Mouse (Mus musculus): ENCODE data around the gene Kxd1.

Kxd1 gene

DNA sequence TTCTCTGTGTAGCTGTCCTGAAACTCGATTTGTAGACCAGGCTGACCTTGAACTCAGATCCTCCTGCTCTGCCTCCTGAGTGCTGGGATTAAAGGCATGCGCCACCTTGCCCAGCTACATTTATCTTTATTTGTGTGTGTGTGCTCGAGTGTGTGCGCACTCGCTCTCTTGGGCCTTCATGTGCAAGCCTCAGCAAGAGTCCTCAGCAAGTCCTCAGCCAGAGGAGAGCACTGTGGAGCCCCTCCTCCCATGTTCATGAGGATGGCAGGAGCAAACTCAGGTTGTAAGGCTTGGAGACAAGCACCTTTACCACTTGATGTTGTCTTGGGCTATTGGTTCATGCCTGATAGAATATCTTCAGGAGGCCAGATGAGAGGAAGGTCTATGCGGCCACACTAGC lies 20.0 kb upstream of the Kxd1 start:
- DNase-seq (ENCODE audit: low read depth, low spot score) = no peak

DNA sequence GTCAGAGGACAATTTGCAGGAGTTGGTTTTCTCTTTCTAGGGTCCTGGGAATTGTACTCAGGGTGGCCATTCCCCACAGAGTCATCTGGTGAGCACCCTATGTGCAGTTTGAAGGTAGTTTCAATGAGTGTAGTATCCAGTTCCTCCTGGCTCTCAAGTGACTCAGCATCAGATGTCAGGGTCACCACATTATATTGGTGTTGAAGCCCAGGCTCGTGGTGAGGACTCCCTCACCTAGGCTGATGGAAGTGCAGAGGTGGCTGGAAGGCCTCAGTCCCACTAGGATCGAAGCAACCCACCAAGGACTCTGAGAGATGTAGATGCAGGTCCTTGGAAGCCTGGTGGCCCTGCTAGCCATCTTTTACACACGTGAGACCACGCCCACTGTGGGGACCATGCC lies 18.7 kb upstream of the Kxd1 start:
- no peak for DNase-seq (ENCODE audit: low read depth, low spot score)

DNA sequence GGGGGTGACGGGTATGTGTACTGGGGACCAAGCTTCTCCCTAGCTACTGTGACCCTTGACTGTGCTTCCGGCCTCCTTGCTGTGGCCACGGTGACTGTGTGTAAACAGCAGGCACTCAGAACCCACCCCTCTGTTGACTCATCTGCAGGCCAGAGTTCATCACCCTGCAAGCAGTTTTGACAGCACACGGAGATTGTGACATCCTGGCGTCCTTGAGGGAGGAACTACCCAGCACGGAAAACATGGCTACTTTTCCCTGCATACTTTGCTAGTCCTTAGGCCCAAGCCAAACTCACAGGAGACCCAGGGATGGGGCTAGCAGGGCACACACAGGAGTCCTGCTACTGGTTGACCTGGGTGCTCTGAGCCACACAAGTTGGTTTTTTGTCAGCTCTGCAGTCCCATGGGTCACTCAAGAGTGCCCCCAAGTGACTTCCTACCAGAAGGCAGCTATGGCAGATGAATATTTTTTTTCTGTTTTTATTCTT lies 16.5 kb upstream of the Kxd1 start:
- DNase-seq (ENCODE audit: low read depth, low spot score) = no peak

DNA sequence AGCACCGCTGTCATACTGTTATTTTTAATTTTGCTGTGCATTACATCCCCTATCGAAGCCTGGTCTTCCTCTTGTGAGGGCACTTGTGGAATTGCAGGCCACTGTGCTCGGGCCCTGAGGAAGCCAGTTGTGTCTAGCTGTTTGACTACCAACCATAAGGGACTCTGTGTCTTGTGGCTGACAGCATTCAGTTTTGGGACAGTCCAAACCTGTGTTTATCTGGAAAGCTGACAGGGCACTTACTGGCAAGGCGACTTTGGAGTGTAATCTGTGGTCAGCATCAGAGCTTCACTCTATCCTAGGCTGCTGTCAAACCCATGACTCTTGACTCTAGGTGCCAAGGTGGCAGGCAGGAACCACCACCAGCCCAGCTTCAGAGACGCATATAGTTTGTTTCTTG lies 13.3 kb upstream of the Kxd1 start:
- no peak for DNase-seq (ENCODE audit: low read depth, low spot score)

DNA sequence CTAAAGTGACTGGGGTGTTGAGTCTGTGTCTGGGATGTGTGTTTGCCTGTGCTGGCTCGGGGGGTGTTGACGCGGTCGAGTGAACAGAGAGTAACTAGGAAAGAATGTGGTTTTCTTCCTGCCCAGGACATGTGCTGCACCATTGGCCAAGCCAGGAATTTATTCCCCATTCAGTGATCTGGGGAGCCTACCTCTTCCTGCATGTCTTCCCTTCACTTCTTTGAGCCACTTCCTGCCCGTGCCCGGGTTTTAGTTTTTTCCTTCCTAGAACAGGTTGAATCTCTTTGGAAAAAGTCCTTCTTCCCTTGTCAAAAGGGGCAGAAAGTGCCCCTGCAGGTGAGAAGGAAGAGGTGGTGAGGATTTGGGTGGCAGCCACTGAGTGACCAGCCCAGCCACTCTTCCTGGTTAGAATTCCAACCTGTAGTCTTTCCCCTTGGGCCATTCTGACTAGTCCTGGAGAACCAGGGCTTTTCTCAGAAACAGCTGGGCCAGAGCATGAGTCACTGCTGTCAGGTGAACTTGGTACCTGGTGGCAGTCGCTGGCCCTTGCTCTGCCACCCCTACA lies 12.8 kb upstream of the Kxd1 start:
- DNase-seq (ENCODE audit: low read depth, low spot score) = no peak

DNA sequence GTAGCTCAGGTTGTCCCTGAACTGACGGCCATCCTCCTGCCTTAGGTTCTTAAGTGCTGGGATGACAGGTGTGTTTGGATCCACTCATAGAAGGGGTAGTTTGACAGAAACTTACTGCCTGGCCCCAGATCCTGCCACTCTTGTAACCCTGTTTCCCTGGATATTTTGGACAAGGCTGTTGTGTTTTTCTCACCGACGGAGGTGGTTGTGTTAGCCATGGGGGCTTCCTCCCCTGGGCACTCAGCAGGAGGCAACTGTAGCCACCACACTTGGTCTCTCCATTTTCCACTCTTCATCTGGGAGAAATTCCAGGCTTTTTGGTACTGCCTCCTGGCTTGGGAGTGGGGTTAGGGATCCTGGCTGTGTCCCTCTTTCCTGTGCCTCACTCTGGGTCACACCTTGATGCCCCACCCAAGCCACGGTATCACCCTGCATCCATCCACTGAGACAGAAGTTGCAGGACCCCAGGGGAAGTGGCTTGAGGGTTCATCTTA lies 12.3 kb upstream of the Kxd1 start:
- no peak for DNase-seq (ENCODE audit: low read depth, low spot score)

DNA sequence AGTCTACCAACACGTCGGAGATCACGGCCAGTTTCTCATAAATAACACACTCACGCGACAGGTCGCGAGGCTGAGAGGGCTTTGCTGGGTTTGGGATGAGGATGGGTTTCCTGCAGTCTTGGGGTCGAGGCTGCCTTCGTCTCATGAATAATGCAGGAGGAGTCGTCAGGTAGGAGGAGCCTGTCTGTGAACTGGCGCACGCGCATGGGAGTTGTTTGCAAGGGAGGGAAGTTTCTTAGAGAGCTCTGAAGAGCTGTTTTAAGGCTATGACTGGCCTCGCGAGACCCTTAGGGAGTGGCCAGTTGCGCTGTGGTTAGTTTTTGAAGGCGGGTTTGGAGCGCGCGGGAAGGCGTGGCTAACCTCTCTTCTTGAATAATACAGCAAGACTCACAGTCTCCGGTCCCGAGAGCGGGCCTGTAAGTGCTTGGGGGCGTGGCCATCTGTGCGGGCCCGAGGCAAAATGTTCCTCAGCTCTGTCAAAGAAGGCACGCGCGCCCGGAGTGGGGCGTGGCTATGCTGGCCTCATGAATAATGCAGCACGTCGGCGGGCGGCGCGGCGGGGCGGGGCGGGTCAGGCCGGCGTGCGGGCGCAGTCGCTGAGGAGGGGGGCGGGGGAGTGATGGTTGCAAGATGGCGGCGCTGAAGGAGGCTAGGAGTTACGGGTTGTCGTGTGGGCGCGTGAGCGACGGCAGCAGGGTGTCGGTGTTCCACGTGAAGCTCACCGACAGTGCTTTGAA lies 11.5 kb upstream of the Kxd1 start, which contains the start of gene Ell:
Gene Ell, plus strand, starts transcription at position 381 of the 737 bp plus-strand sequence.
- peak; percentile 99 for DNase-seq (ENCODE audit: low read depth, low spot score)

DNA sequence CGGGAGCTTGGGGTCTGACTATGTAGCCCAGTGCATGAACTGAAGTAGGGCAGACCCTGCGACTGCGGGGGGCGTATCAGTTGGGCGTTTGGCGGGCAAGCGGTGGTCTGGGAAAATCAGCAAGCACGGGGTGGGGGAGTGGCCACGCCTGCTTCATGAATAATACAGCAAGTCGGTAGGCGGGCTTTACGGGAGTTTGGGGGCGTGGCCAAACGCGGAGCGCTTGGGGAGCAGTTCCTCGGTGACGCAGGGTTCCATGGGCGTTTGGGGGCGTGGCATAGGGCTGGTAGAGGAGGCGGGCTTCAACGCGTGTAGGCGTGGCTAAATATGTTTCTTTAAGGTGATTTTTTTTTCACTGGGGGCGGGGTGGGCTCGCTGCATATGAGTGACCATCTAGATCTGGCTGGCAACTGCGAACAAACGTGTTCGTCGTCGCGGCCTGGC lies 10.9 kb upstream of the Kxd1 start:
- peak; percentile 99 for DNase-seq (ENCODE audit: low read depth, low spot score)

DNA sequence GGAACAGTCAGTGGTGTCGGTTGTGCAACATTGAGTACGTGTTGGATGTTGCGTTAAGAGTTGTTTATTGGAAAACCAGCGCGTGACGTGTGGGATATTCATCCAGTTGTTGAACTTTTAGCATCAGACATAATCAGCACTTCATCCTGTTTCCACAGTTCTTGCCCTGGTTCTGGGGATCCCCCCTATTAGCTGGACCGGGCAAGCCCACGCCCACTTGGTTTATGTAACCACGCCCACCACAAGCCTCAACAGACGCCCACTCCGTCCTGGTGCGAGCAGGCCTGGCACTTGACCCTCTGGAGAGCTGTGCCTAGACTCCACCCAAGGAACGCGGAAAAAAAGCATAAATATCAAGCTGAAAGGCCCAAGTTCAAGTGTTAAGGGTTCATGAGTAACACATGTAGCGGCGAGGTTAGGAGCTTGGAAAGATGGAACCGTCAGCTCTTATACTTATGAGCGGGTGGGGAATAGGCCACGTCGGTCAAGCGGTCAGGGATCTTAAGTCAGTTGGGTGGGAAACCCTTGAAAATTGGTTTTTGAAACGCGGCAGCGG lies 10.3 kb upstream of the Kxd1 start:
- DNase-seq (ENCODE audit: low read depth, low spot score) = no peak

DNA sequence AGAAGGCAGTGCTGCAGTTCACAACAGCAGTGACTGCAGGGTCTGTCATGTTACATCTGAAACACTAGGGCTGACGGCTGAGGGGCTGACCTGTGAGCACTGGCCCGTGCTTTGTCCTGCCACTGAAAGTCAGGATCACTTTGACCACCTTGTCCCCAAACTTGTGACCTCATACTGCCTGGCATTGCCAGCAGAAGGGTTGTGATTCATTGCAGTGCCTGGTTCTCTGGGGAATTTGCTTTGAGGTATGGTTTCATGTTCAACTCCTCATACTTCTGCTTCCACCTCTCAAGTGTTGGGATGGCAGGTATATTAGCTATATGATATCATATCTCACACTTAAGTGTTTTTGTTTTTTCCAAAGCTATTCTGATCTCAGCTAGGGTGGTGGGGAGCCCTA lies 7.9 kb upstream of the Kxd1 start:
- DNase-seq (ENCODE audit: low read depth, low spot score) = no peak

DNA sequence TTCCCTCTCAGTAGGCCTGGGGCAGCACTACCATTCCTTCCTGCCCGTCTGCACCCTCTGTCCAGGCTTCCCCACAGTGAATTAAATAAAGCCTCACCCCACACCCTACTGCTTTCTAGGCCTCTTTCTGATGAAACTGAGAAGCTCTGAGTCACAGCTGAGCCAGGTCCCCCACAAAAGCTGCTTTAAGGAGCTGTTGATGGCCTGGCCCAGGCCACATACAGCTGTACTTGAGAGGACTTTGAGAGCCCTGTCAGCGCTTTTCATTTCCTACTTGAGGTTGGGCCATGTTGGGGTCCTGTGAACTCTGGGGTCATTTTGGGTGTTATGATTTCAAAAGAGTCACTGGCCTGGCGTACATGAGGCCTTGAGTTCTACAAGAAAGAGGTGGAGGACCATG lies 7.5 kb upstream of the Kxd1 start:
- DNase-seq (ENCODE audit: low read depth, low spot score) = no peak

DNA sequence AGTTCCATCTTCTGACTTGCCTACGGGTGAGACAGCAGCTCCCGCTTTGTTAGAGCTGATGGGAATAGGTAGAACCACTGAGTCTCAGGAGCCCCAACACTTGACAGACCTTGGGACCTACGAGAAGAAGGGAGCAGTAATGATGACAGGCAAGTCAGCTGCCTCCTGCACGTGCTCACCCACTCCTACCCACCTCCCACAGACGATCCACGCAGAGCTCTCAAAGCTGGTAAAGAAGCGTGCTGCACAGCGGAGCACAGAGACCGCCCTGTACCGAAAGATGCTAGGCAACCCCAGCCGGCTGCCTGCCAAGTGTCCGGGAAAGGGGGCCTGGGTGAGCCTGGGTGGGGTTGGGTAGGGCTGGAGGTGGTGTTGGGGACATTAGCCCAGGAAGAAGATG lies 6.5 kb upstream of the Kxd1 start:
- DNase-seq (ENCODE audit: low read depth, low spot score) = no peak

DNA sequence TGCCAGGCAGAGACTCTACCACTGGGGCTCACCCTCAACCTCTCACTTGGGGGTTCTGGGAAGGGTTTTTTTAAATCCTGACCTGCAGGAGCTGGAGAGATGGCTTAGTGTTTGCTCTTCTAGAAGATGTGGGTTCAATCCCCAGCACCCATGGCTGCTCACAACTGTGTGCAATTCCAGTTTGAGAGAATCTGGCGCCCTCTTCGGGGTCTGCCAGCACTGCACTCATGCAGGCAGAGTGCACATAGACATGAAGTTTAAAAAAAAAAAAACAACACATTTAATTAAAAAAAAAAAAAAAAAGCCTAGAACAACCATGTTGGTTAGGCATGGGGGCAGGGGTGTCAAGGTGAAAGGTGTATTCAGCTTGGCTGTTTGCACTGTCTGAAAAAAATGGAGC lies 2.6 kb upstream of the Kxd1 start:
- no peak for DNase-seq (ENCODE audit: low read depth, low spot score)

DNA sequence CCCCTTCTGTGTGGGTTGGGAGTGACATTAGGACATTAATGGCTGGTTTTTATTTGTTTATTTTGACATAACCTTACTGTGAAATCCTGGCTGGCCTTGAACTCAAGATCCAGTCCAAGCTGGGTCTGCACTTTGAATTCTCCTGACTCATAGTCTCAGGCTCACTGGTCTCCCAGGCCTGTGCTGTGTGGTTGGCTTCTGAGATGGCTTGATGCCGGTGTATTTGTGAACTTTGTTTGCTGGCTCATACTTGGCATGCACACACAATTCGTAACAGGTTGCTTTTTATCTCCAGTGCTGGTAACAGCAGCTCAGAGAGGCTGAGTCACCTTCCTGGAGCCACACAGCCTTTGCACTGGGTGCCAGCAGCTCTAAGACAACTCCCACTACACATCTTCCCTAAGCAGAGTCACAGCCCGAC lies 2.0 kb upstream of the Kxd1 start:
- no peak for DNase-seq (ENCODE audit: low read depth, low spot score)

DNA sequence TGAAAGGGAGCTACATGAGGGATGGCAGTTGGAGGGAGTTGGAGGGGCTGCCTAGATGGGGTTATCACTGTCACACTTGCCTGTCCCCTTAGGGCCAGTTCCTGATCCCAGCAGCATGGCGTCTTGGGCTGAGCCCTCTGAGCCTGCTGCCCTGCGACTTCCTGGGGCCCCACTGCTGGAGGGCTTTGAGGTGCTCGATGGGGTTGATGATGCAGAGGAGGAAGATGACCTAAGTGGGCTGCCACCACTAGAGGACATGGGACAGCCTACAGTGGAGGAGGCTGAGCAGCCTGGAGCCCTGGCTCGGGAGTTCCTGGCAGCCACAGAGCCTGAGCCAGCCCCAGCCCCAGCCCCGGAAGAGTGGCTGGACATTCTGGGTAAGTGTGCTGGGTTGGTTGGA lies 1.5 kb upstream of the Kxd1 start:
- DNase-seq (ENCODE audit: low read depth, low spot score) = no peak

DNA sequence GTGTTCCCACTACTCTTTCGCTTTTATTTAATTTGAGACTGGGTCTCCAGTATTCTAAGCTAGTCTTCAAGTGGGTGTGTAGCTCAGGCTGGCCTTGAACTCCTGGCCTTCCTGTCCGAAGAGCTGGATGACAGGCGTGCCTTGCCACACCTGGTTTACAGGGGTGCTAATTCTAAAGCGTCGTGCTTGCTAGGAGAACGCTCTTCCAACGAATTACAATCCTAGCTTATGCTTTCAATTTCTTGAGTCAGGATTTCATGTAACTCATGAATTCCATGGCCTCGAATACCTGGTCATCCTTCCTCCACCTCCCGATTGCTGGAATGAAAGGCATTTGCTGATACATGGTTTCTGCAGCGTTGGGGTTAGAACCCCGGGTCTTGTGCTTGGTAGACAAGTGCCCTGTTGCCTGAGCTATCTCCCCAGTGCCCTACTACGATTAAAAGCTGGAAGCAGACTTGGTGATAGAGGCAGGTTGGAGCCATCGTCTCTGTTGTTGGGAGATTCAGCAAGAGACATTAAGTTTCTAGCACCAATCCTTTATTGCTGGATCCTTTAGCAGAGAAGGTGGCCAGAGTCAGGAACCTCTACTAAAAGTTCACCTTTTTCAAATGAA lies 534 bp upstream of the Kxd1 start:
- no peak for DNase-seq (ENCODE audit: low read depth, low spot score)

DNA sequence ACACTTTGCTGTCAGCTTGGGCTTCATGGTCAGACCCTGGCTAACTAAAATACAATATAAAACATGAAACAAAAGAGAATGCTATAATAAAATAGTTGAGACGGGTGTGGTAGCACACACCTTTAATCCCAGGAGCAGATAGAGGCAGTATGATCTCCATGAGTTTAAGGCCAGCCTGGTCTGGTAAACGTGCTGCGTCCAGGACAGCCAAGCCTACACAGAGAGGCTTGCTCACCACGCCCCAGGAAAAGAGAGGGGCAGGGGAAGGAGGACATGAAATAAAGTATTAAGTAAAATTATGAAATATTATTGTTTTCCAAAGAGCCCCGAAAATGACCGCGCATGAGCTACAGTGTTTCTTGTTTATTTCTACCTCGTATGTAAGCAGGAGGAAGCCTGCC lies 645 bp downstream of the Kxd1 start:
- DNase-seq (ENCODE audit: low read depth, low spot score) = no peak

DNA sequence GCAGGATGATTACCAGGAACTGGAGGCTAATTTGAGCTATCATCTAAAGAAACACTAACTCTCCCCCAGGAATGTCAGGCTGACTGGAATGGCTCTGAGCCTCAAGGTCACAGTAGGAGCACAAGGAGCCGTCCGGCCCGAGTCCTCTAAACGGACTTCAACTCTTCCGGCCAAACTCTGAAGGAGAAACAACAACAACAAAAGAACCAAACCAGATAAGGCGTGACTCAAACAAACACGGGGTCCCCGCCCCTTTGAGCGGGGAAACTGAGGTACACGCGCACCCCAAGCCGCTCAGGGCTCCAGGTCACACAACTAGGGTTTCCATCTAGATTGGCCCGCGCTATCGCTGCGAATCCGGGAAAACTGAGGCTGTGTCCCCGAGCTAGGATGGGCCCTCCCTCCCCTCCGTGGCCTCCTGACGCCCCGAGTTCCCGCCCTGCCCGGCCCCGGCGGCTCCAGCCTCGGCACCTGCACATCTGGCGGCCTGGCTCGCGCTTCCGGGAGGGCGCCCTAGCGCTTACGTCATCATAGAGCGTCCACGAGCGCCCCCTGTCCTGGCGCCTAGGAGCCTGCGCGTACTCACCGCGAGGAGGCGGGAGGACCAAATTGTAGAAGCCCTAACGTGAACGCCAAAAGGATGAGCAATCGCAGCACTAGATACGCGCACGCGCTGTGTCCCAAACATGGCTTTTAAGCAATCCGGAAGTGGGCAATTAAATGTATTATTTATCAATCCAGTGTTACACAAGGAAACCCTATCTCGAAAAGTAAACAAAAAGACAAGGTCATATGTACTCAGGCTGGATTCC lies 5.0 kb downstream of the Kxd1 start:
- peak; percentile 96 for DNase-seq (ENCODE audit: low read depth, low spot score)

DNA sequence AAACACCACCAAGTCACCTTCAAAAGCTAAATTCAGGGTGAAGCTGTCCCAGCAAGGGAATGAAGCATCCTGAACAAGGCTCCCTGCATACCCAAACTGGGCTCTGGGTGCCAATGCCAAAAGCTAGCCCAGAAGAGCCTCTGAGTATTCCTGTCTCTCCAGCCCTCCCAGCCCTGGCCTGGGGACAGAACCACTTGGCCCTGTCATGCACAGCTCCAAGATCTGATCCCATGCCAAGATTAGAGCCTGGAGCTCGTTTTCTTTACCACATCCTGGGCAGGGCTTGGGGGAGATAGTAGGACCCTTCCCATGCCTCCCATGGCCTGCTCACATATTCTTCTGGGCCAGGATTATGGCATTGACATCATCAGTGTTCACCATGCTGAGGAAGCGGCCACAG lies 8.2 kb downstream of the Kxd1 start:
- no peak for DNase-seq (ENCODE audit: low read depth, low spot score)

DNA sequence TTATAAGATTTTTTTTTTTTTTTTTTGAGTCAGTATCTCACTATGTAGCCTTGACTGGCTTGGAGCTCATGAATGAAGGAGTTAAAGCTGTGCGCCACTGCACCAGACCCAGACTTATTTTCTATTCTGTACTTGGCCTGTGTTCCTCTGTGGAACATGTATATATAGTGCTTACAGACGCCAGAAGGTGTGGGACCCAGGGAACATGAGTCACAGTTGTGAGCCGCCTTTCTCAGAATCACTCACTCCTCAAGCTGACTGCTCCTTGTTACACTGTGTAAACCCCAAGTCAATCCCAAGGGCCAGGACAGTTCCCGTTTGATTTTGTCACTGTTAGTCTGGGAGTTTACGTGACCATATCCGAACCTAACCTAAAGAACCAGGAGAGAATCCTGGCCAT lies 8.7 kb downstream of the Kxd1 start:
- no peak for DNase-seq (ENCODE audit: low read depth, low spot score)

DNA sequence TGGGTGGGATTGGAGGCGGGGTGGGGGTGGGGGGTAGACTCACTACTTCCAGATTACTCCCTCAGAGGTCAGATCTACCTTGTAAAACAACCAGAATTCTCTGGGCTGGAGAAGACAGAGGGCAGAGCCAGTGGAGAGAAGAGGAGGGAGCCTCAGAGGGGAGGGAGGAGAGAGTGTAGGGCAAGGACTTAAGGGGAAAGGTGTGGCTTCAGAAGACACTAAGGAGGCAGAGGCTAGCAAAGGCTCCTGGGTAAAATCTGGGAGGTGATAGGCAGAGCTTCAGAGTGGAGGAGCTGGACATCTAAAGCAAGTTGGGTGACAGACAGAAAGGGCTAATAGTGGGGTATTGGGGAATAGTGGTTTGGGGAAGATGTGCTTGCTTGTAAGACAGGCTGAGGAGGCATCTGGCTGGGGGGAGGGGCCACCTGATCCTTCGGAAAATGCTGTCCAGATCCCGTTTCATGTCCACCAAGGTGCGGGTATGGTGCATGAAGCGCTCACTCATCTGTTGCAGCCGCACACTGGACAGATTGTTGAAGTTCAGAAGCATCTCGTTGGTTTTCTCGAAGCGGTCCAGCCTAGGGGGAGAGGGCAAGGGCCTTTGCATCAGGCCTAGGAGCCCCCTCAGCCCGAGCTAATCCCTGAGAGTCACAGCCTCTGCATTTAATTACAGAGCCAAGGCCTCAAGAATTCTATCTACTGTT lies 9.7 kb downstream of the Kxd1 start:
- DNase-seq (ENCODE audit: low read depth, low spot score) = no peak

Measured in c-Kit-negative CD71-positive TER-119-positive erythroid progenitor cells, embryonic 14.5 days (primary cell).